Mouse (Mus musculus) limb, embryonic 13.5 days (tissue): ENCODE data around the gene Insrr. TPM values are rescaled to one million over a fixed set of nuclear protein-coding genes. Genes with fewer than 3 reads are reported as not detected.

ENCODE experiments used
- ATAC-seq: fragments of 200-750 bp; cut with Nextera tagmentation; 2 replicates; pipeline ENCODE4 v1.8.0; 2017; ENCODE audit warnings: low read depth, moderate number of reproducible peaks, moderate TSS enrichment; ENCODE audit not compliant: low FRiP score
- H3K27ac ChIP-seq: fragments of 300-500 bp; sonication (generic); 2 replicates; pipeline ENCODE4 v1.5.1; 2015; ENCODE audit warnings: inconsistent platforms, mild to moderate bottlenecking, moderate library complexity
- H3K27me3 ChIP-seq: fragments of 300-500 bp; sonication (generic); 2 replicates; pipeline ENCODE4 v1.6.1; 2015; ENCODE audit warnings: mild to moderate bottlenecking, inconsistent platforms
- H3K36me3 ChIP-seq: fragments of 300-500 bp; sonication (generic); 2 replicates; pipeline ENCODE4 v1.6.1; 2015; ENCODE audit warnings: inconsistent platforms, mild to moderate bottlenecking, moderate library complexity
- H3K4me1 ChIP-seq: fragments of 300-500 bp; sonication (generic); 2 replicates; pipeline ENCODE4 v1.6.1; 2015; ENCODE audit warnings: inconsistent platforms
- H3K4me2 ChIP-seq: fragments of 300-500 bp; sonication (generic); replicated peaks from 2 replicates; pipeline ENCODE4 v1.6.1; 2015; ENCODE audit warnings: inconsistent platforms, mild to moderate bottlenecking, moderate library complexity
- H3K4me3 ChIP-seq: fragments of 300-500 bp; sonication (generic); 2 replicates; pipeline ENCODE4 v1.5.1; 2015; ENCODE audit warnings: moderate library complexity, mild to moderate bottlenecking, inconsistent platforms
- H3K9ac ChIP-seq: fragments of 300-500 bp; sonication (generic); 2 replicates; pipeline ENCODE4 v1.6.1; 2015; ENCODE audit warnings: mild to moderate bottlenecking, inconsistent platforms
- H3K9me3 ChIP-seq: fragments of 300-500 bp; sonication (generic); 2 replicates; pipeline ENCODE4 v1.6.1; 2016; ENCODE audit warnings: inconsistent platforms
- WGBS: fragments of 180-500 bp; shearing (Covaris S2); methylation state at CpG from one replicate; pipeline ENCODE4 v1.1.7; 2015; 5-methylcytosine and 5-hydroxymethylcytosine counted together
- polyA plus RNA-seq: library from polyadenylated mRNA; unstranded; fragments of >200 nt; fragmentation: Nextera tagmentation; extraction: Ambion mirVana; gene quantifications from 2 replicates; pipeline ENCODE4 v1.2.1, GENCODE M21; 2015

Gene Insrr
- 0.27 and 0.51 TPM in 2 replicates for polyA plus RNA-seq

- H3K27me3 ChIP-seq = peaks cover 100% of the 10 kb centered on the region
- H3K4me3 ChIP-seq = peak within 1 kb of the TSS; percentile 44
- 1% methylated on average over 29 of the region's 29 CpGs for WGBS
- H3K4me2 ChIP-seq = peak within 1 kb of the TSS; percentile 75
- peaks cover 36% of the 10 kb centered on the region for H3K4me1 ChIP-seq
- no peak for ATAC-seq
- H3K9ac ChIP-seq = peak within 1 kb of the TSS; percentile 62
- H3K36me3 ChIP-seq = no peaks in the 10 kb centered on the region
- no peaks in the 10 kb centered on the region for H3K9me3 ChIP-seq
- no peak within 1 kb of the TSS for H3K27ac ChIP-seq
These were observed at the start of gene Insrr for GRCm38 (mm10) chr3:87796736-87797334. TSS of gene Insrr (plus strand) at chr3:87796951.

GRCm38 (mm10) chr3:87748431-87748830, 48.3 kb upstream of the Insrr start, which contains the start of gene Lrrc71:
TSS of gene Lrrc71 (minus strand) at chr3:87748625.
- no peak within 1 kb of the TSS for H3K4me2 ChIP-seq
- H3K27me3 ChIP-seq = no peaks in the 10 kb centered on the region
- 0 out of 2 replicates have a peak, but pooled peaks have one; percentile 12 for ATAC-seq
- peaks cover 19% of the 10 kb centered on the region for H3K4me1 ChIP-seq
- no peak within 1 kb of the TSS for H3K27ac ChIP-seq
- no peak within 1 kb of the TSS for H3K4me3 ChIP-seq
- 49% methylated on average over 13 of the region's 13 CpGs for whole genome bisulfite sequencing
- no peaks in the 10 kb centered on the region for H3K9me3 ChIP-seq
- H3K36me3 ChIP-seq = peaks cover 33% of the 10 kb centered on the region
- no peak within 1 kb of the TSS for H3K9ac ChIP-seq

- Histone ChIP-seq H3K9ac (no peak overlapping the region), H3K4me3 (no peak overlapping the region), H3K27me3 (no peaks in the 10 kb centered on the region), H3K9me3 (no peaks in the 10 kb centered on the region), H3K27ac (no peak overlapping the region), H3K36me3 (peaks cover 39% of the 10 kb centered on the region), H3K4me1 (peaks cover 19% of the 10 kb centered on the region), H3K4me2 (no peak overlapping the region)
- ATAC-seq = no peak
- 19% methylated on average over 5 of the region's 5 CpGs for WGBS
These were observed 47.7 kb upstream of the Insrr start for GRCm38 (mm10) chr3:87749036-87749435.

- peaks cover 43% of the 10 kb centered on the region for H3K36me3 ChIP-seq
- H3K27me3 ChIP-seq = no peaks in the 10 kb centered on the region
- ATAC-seq = no peak
- H3K4me2 ChIP-seq = no peak overlapping the region
- WGBS = 93% methylated on average over 12 of the region's 12 CpGs
- no peak overlapping the region for H3K4me3 ChIP-seq
- H3K9me3 ChIP-seq = no peaks in the 10 kb centered on the region
- H3K9ac ChIP-seq = no peak overlapping the region
- peaks cover 16% of the 10 kb centered on the region for H3K4me1 ChIP-seq
- H3K27ac ChIP-seq = no peak overlapping the region
These were observed 46.8 kb upstream of the Insrr start for GRCm38 (mm10) chr3:87749977-87750376.

GRCm38 (mm10) chr3:87752567-87752966, 44.2 kb upstream of the Insrr start:
- 92% methylated on average over 3 of the region's 3 CpGs for WGBS
- H3K9ac ChIP-seq = no peak overlapping the region
- ATAC-seq = no peak
- peaks cover 12% of the 10 kb centered on the region for H3K4me1 ChIP-seq
- H3K27ac ChIP-seq = no peak overlapping the region
- H3K4me2 ChIP-seq = no peak overlapping the region
- no peaks in the 10 kb centered on the region for H3K9me3 ChIP-seq
- no peak overlapping the region for H3K4me3 ChIP-seq
- H3K36me3 ChIP-seq = peaks cover 43% of the 10 kb centered on the region
- peaks cover 12% of the 10 kb centered on the region for H3K27me3 ChIP-seq

- ATAC-seq = no peak
- WGBS = 83% methylated on average over 13 of the region's 13 CpGs
These were observed 42.9 kb upstream of the Insrr start for GRCm38 (mm10) chr3:87753829-87754228.

GRCm38 (mm10) chr3:87755964-87756363, 40.8 kb upstream of the Insrr start:
- Histone ChIP-seq H3K4me3 (peak overlapping the region; percentile 22; the same call in 1 of the 2 replicates), H3K9me3 (no peaks in the 10 kb centered on the region), H3K4me2 (peak overlapping the region; percentile 59), H3K27me3 (peaks cover 12% of the 10 kb centered on the region), H3K4me1 (peaks cover 10% of the 10 kb centered on the region), H3K36me3 (peaks cover 32% of the 10 kb centered on the region), H3K9ac (peak overlapping the region; percentile 40), H3K27ac (no peak overlapping the region)
- 2% methylated on average over 24 of the region's 24 CpGs for WGBS
- ATAC-seq = peak; percentile 87

More at GRCm38 (mm10) chr3:87753829-87754228, 42.9 kb upstream of the Insrr start:
- Histone ChIP-seq H3K4me2 (no peak overlapping the region), H3K4me1 (peaks cover 8% of the 10 kb centered on the region), H3K27me3 (peaks cover 12% of the 10 kb centered on the region), H3K27ac (no peak overlapping the region), H3K9me3 (no peaks in the 10 kb centered on the region), H3K9ac (no peak overlapping the region), H3K36me3 (peaks cover 43% of the 10 kb centered on the region), H3K4me3 (no peak overlapping the region)

- Histone ChIP-seq H3K4me1 (peaks cover 14% of the 10 kb centered on the region), H3K9ac (peak overlapping the region; percentile 40; the same call in 1 of the 2 replicates), H3K4me2 (peak overlapping the region; percentile 59), H3K9me3 (no peaks in the 10 kb centered on the region), H3K4me3 (no peak overlapping the region; the same call in 1 of the 2 replicates), H3K27ac (no peak overlapping the region), H3K27me3 (peaks cover 12% of the 10 kb centered on the region), H3K36me3 (peaks cover 26% of the 10 kb centered on the region)
- no peak for ATAC-seq
- 50% methylated on average over 20 of the region's 20 CpGs for WGBS
These were observed 40.3 kb upstream of the Insrr start for GRCm38 (mm10) chr3:87756488-87756887.

GRCm38 (mm10) chr3:87758641-87759040, 38.1 kb upstream of the Insrr start:
- H3K9me3 ChIP-seq = no peaks in the 10 kb centered on the region
- peaks cover 10% of the 10 kb centered on the region for H3K36me3 ChIP-seq
- no peak for ATAC-seq
- H3K27me3 ChIP-seq = peaks cover 12% of the 10 kb centered on the region
- WGBS = 45% methylated on average over 4 of the region's 5 CpGs
- H3K4me1 ChIP-seq = peaks cover 36% of the 10 kb centered on the region
- H3K9ac ChIP-seq = no peak overlapping the region
- H3K4me3 ChIP-seq = no peak overlapping the region
- no peak overlapping the region for H3K27ac ChIP-seq
- H3K4me2 ChIP-seq = no peak overlapping the region

- Histone ChIP-seq H3K27ac (peak overlapping the region; percentile 74), H3K27me3 (peaks cover 7% of the 10 kb centered on the region), H3K4me3 (no peak overlapping the region), H3K4me1 (peaks cover 60% of the 10 kb centered on the region), H3K4me2 (peak overlapping the region; percentile 14; the same call in 1 of the 2 replicates), H3K36me3 (peaks cover 2% of the 10 kb centered on the region; the same call in 1 of the 2 replicates), H3K9me3 (no peaks in the 10 kb centered on the region), H3K9ac (0 out of 2 replicates have a peak overlapping the region, but pooled peaks have one; percentile 19)
- 38% methylated on average over 20 of the region's 20 CpGs for WGBS
- no peak for ATAC-seq
These were observed 35.1 kb upstream of the Insrr start for GRCm38 (mm10) chr3:87761408-87762375.

- Histone ChIP-seq H3K9me3 (no peaks in the 10 kb centered on the region), H3K4me3 (0 out of 2 replicates have a peak overlapping the region, but pooled peaks have one; percentile 24), H3K27me3 (0 out of 2 replicates have a peak, but pooled peaks cover 3% of the 10 kb centered on the region), H3K4me2 (peak overlapping the region; percentile 56), H3K27ac (peak overlapping the region; percentile 92), H3K36me3 (peaks cover 2% of the 10 kb centered on the region; the same call in 1 of the 2 replicates), H3K4me1 (peaks cover 75% of the 10 kb centered on the region), H3K9ac (peak overlapping the region; percentile 19; the same call in 1 of the 2 replicates)
- no peak for ATAC-seq
- 49% methylated on average over 4 of the region's 4 CpGs for WGBS
These were observed 33.5 kb upstream of the Insrr start for GRCm38 (mm10) chr3:87763202-87763601.
